Mouse (Mus musculus): ENCODE data around the gene Ren1. TPM values are rescaled to one million over a fixed set of nuclear protein-coding genes. Genes with fewer than 3 reads are reported as not detected.
"Not testable (repeated sequence)": the region's sequence is repeated elsewhere in the genome, so short reads cannot be mapped to it uniquely, and the experiment has no call there.

Gene Ren1
- polyA plus RNA-seq (2017; shearing (Covaris generic)), result not detected

- no peak for ATAC-seq
Observed at GRCm38 (mm10) chr1:133350210-133350609, at the start of gene Ren1. Gene Ren1 (plus strand): TSS chr1:133350510.

GRCm38 (mm10) chr1:133302540-133302939 lies 47.8 kb upstream of the Ren1 start:
- ATAC-seq, result no peak

- no peak for ATAC-seq
Observed at GRCm38 (mm10) chr1:133306842-133307241, 43.5 kb upstream of the Ren1 start.

- no peak for ATAC-seq
Observed at GRCm38 (mm10) chr1:133307318-133307717, 43.0 kb upstream of the Ren1 start.

GRCm38 (mm10) chr1:133309652-133310267 lies 40.5 kb upstream of the Ren1 start, which contains the start of gene Golt1a:
Gene Golt1a (plus strand): TSS chr1:133309800.
- no peak for ATAC-seq

- ATAC-seq, result no peak
Observed at GRCm38 (mm10) chr1:133311240-133311639, 39.1 kb upstream of the Ren1 start.

- no peak for ATAC-seq
Observed at GRCm38 (mm10) chr1:133311946-133312345, 38.4 kb upstream of the Ren1 start.

- no peak for ATAC-seq
Observed at GRCm38 (mm10) chr1:133314364-133314763, 35.9 kb upstream of the Ren1 start.

GRCm38 (mm10) chr1:133315775-133316174 lies 34.5 kb upstream of the Ren1 start:
- no peak for ATAC-seq

- ATAC-seq, result no peak
Observed at GRCm38 (mm10) chr1:133316577-133316976, 33.7 kb upstream of the Ren1 start.

- no peak for ATAC-seq
Observed at GRCm38 (mm10) chr1:133317149-133317548, 33.2 kb upstream of the Ren1 start.

GRCm38 (mm10) chr1:133321267-133321925 lies 28.9 kb upstream of the Ren1 start, which contains the start of gene Kiss1:
Gene Kiss1 (plus strand): TSS chr1:133321875.
- no peak for ATAC-seq

GRCm38 (mm10) chr1:133323333-133323732 lies 27.0 kb upstream of the Ren1 start:
- ATAC-seq, result no peak

- ATAC-seq, result no peak
Observed at GRCm38 (mm10) chr1:133325951-133326350, 24.4 kb upstream of the Ren1 start.

GRCm38 (mm10) chr1:133327094-133327493 lies 23.2 kb upstream of the Ren1 start:
- ATAC-seq, result no peak

- ATAC-seq, result no peak
Observed at GRCm38 (mm10) chr1:133328299-133328795, 22.0 kb upstream of the Ren1 start.

GRCm38 (mm10) chr1:133328896-133329637 lies 21.2 kb upstream of the Ren1 start:
- ATAC-seq, result no peak

- no peak for ATAC-seq
Observed at GRCm38 (mm10) chr1:133329638-133329964, 20.7 kb upstream of the Ren1 start.

- no peak for ATAC-seq
Observed at GRCm38 (mm10) chr1:133331142-133331541, 19.2 kb upstream of the Ren1 start.

- no peak for ATAC-seq
Observed at GRCm38 (mm10) chr1:133332656-133333430, 17.5 kb upstream of the Ren1 start.

- no peak for ATAC-seq
Observed at GRCm38 (mm10) chr1:133333937-133334336, 16.4 kb upstream of the Ren1 start.

GRCm38 (mm10) chr1:133340403-133340802 lies 9.9 kb upstream of the Ren1 start:
- ATAC-seq, result not testable (repeated sequence)

- no peak for ATAC-seq
Observed at GRCm38 (mm10) chr1:133344357-133344756, 6.0 kb upstream of the Ren1 start.

Measured in CD4-positive, CD25-positive, alpha-beta regulatory T cell, adult 4 months (primary cell).